ENCODE assay signal across 3 mouse cellular contexts in genomic region chr3:142191627-142192026, GRCm38 (mm10). TPM values are rescaled to one million over a fixed set of nuclear protein-coding genes. Genes with fewer than 3 reads are reported as not detected.
"Had no signal": no experiment of that assay in that cellular context is flagged by ENCODE, and none has a peak within 500 bp of the region (broad histone marks: within the 10 kb centered on the region; RNA-seq: fewer than 3 reads in every experiment).

No protein-coding gene starts in this region.

RNA-seq across cellular contexts. Expression of gene Bmpr1b, which starts 22.4 kb away (rescaled TPM):
- total RNA-seq: megakaryocyte progenitor cell, adult 5-6 weeks had no signal
- polyA plus RNA-seq: liver, postnatal 0 days; macrophage had no signal
